Mouse (Mus musculus): Measurements from ENCODE around the gene Socs3.

Socs3 gene

DNA sequence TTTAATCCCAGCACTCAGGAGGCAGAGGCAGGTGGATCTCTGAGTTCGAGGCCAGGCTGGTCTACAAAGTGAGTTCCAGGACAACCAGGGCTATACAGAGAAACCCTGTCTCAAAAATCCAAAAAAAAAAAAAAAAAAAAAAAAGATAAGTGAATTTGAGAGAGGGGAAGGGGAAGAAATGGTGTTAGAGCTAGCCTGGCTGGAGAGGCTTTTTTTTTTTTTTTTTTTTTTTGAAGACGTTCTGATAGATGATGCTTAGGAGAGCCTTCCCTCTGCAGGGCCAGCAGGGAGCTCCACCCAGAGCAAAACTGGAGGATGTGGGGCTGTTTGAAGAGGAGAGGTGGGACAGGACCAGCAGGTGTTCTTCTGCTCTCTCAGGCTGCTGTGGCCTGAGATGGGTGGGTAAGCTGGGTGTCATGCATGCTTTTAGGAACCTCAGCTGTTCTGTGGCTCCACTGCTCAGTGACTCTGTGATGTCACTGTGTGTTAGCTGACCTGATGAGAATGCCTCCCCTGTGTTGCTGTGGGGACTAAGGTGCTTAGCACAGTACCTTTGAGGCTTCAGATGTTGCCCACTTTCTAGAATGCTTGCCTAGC lies 1.9 kb upstream of the Socs3 start:
- no peak for DNase-seq

DNA sequence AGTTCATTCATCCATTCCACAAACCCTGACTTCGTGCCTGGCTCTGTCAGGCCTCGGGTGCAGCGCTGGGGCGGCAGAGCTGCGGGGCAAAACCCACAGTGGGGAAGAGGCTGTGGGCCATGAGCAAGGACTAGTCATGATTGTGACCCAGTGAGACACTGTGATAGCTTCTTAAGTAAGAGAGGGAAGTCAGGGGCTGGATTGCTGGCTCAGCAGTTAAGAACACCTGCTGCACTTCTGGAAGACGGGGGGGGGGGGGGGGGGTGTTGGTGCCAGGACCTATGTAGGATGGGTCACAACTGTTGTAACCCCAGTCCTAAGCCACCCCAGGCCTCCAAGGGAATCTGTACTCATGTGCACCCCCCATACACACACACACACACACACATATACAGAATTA lies 1.3 kb upstream of the Socs3 start:
- DNase-seq = no peak

GRCm38 (mm10) chr11:117969100-117969944 lies 525 bp downstream of the Socs3 start:
- peak; percentile 98 for DNase-seq

- DNase-seq = no peak
Measured at GRCm38 (mm10) chr11:117968716-117969099, 1.1 kb downstream of the Socs3 start.

- peak; percentile 41 for DNase-seq
Measured at GRCm38 (mm10) chr11:117968016-117968671, 1.7 kb downstream of the Socs3 start.

DNA sequence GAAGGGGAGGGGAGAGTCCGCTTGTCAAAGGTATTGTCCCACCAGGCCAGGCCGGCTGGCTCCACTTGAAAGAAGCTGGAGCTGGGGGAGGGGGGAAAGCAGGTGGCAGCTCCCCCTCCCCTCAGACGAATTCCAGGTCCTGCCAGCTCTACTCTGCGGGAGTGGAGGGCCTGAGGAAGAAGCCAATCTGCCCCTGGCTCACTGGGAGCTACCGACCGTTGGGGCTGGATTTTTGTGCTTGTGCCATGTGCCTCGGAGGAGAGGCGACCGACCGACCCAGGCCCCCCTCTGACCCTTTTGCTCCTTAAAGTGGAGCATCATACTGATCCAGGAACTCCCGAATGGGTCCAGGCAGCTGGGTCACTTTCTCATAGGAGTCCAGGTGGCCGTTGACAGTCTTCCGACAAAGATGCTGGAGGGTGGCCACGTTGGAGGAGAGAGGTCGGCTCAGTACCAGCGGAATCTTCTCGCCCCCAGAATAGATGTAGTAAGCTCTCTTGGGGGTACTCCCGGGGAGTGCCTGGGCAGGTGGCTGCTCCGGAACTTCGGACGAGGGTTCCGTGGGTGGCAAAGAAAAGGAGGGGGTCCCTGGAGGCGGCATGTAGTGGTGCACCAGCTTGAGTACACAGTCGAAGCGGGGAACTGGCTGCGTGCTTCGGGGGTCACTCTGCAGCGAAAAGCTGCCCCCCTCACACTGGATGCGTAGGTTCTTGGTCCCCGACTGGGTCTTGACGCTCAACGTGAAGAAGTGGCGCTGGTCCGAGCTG lies 2.4 kb downstream of the Socs3 start:
- DNase-seq = no peak

GRCm38 (mm10) chr11:117966506-117967100 lies 3.2 kb downstream of the Socs3 start:
- DNase-seq = no peak

- DNase-seq = no peak
Measured at GRCm38 (mm10) chr11:117965561-117965981, 4.3 kb downstream of the Socs3 start.

GRCm38 (mm10) chr11:117965052-117965451 lies 4.8 kb downstream of the Socs3 start:
- DNase-seq = no peak

DNA sequence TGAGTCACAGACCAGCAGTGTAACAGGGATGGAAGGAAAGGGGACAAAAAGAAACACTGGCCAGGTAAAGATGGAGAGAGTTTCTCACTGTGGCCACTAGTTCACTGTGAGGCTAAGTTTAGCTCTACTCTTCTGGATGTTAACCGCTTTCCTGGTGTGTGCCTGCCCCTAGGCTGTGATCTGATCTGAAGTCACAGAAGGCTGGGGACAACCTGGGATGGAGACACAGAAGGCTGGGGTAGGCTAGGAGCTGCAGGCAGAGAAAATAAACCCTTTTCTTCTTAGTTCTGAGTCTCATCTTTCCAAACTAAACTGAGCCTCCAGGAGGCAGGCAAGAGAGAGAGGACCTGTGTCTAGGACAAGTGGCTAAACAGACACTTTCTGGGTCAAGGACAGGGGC lies 5.6 kb downstream of the Socs3 start:
- DNase-seq = no peak

DNA sequence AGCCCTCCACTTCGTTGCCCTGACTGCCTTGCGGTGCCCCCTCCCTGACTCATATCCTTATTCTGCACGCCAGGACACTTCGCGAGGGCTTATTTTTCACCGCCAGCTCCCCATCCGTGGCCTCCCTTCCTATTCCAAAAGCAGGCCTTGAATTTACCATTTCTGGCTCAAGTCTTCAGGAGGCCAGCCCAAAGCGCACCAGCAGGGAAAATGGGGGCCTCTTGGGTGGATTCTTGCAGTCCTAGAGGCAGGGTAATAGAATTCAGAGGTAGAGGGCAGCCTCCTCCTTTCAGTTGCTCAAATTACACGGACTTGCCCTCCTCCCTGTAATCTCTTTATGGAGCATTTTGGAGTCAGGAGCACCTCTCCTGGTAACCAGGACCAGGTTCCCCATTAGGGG lies 6.0 kb downstream of the Socs3 start:
- DNase-seq = no peak

DNA sequence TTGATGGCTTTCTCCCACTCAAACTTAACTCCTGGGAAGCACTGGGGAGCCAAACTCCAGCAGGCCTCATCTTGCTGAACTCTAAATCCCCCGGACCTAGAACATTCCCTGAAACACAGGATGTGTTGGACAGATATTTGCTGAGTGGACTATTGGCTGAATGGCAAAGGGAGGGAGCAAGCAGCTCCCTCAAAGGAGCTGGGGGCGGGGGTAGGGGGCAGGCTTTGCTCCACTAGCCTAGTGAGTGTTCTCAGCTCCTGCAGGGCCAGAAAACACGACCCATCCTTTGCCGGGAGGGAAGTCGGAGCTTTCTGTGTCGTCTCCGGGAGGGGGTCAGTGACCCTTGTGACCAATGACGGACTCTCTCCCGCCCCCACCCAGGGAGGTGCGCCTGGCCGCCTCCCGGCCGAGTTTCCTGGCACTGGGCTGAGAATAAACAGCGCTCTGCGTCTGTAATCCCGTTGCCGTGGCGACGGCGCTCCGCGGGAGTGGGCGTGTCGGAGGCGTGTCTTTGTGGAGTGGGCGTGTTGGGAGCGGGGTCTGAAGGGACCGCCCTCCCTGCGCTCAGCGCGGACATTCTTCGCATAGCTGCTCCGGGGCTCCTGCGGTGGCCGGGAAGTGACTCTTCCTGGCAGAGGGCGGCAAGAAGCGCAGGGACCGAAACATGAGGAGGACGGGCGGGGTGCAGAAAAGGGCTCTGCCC lies 6.6 kb downstream of the Socs3 start:
- peak; percentile 97 for DNase-seq

GRCm38 (mm10) chr11:117962228-117963067 lies 7.4 kb downstream of the Socs3 start:
- DNase-seq = peak; percentile 66

- no peak for DNase-seq
Measured at GRCm38 (mm10) chr11:117960601-117961000, 9.2 kb downstream of the Socs3 start.

- DNase-seq = no peak
Measured at GRCm38 (mm10) chr11:117959741-117960381, 10.0 kb downstream of the Socs3 start.

GRCm38 (mm10) chr11:117959166-117959565 lies 10.7 kb downstream of the Socs3 start:
- DNase-seq = no peak

- DNase-seq = no peak
Measured at GRCm38 (mm10) chr11:117958197-117958596, 11.7 kb downstream of the Socs3 start.

DNA sequence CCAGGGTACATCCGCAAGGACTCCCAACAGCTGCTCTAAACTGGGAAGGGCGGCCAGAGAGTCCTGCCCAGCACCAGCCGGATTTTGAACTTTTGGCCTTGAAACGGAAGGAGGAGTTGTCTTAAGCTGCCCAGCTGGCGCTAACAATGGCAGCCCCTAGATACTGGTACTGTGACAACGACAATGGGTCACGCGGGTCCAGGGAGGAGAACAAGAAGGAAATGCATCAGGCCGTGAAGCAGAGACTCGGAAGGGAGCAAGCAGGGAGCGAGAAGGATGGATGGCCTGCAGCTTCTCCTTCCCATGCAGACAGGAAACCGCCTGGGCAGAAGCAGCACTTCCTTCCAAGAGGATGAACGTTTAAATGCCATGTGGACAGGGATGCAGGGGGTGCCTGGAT lies 14.2 kb downstream of the Socs3 start:
- DNase-seq = no peak

- DNase-seq = no peak
Measured at GRCm38 (mm10) chr11:117954819-117955218, 15.0 kb downstream of the Socs3 start.

DNA sequence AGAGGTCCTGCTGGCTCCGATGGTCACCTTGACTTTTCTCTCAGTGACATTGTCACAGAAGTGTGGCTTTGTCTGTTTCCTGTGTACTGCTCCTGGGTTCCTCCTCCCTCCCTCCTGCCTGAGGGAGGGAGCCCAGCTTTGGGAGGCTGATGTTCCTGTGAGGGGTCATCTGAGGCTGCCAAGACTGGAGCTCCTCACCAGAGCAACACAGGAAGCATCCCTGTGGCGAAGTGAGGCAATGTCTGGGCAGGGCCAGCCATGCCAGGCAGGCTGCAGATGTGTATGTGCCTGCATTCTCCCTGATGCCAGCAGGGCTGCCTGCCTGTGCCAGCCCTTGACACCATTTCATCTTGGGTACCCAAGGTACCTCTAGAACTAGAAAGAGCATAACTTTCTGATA lies 15.8 kb downstream of the Socs3 start:
- DNase-seq = no peak
